Mouse (Mus musculus) T-helper 1 cell (primary cell): Measurements from ENCODE around the gene Jph4.

Experiments used
- in situ Hi-C: fragments of 300-600 bp; cut with MboI, MseI; formaldehyde crosslinking; loops from one replicate; pipeline ENCODE4 v1.15.1; 2025; ENCODE audit warnings: high pct_unique_total_duplicates

Jph4 gene

GRCm38 (mm10) chr14:55095671-55096070 is 21.1 kb downstream of the Jph4 start:
- in situ Hi-C loops, result no loop called here

- in situ Hi-C loops, result no loop called here
Observed at GRCm38 (mm10) chr14:55095263-55095662, 21.5 kb downstream of the Jph4 start.

GRCm38 (mm10) chr14:55094704-55095231 is 22.0 kb downstream of the Jph4 start, which contains the start of gene Thtpa:
Thtpa (plus strand) TSS chr14:55094784.
- in situ Hi-C loops, result no loop called here

- in situ Hi-C loops, result no loop called here
Observed at GRCm38 (mm10) chr14:55093927-55094326, 22.8 kb downstream of the Jph4 start.

- in situ Hi-C loops, result no loop called here
Observed at GRCm38 (mm10) chr14:55092011-55092577, 24.6 kb downstream of the Jph4 start, which contains the start of gene Zfhx2. Zfhx2 (minus strand) TSS chr14:55092324.

GRCm38 (mm10) chr14:55091209-55091865 is 25.4 kb downstream of the Jph4 start:
- in situ Hi-C loops, result no loop called here

GRCm38 (mm10) chr14:55089199-55089947 is 27.4 kb downstream of the Jph4 start:
- in situ Hi-C loops, result loop anchor here (5.0 kb wide), 1 partner anchor 242 kb away; no protein-coding TSS in a partner anchor

GRCm38 (mm10) chr14:55086009-55086514 is 30.7 kb downstream of the Jph4 start:
- in situ Hi-C loops, result loop anchor here (5.0 kb wide), 1 partner anchor 239 kb away; no protein-coding TSS in a partner anchor

- in situ Hi-C loops, result loop anchor here (5.0 kb wide), 1 partner anchor 238 kb away; no protein-coding TSS in a partner anchor
Observed at GRCm38 (mm10) chr14:55085324-55086008, 31.3 kb downstream of the Jph4 start.

- in situ Hi-C loops, result no loop called here
Observed at GRCm38 (mm10) chr14:55083481-55083880, 33.3 kb downstream of the Jph4 start.

GRCm38 (mm10) chr14:55081105-55081504 is 35.6 kb downstream of the Jph4 start:
- in situ Hi-C loops, result no loop called here

- in situ Hi-C loops, result loop anchor here (5.0 kb wide), 1 partner anchor 52 kb away; no protein-coding TSS in a partner anchor
Observed at GRCm38 (mm10) chr14:55079214-55079970, 37.3 kb downstream of the Jph4 start.

GRCm38 (mm10) chr14:55078366-55078989 is 38.3 kb downstream of the Jph4 start:
- in situ Hi-C loops, result loop anchor here (5.0 kb wide), 1 partner anchor 51 kb away; no protein-coding TSS in a partner anchor

- in situ Hi-C loops, result loop anchor here (5.0 kb wide), 1 partner anchor 50 kb away; no protein-coding TSS in a partner anchor
Observed at GRCm38 (mm10) chr14:55077481-55078365, 39.0 kb downstream of the Jph4 start.

- in situ Hi-C loops, result loop anchor here (5.0 kb wide), 1 partner anchor 50 kb away; no protein-coding TSS in a partner anchor
Observed at GRCm38 (mm10) chr14:55076956-55077355, 39.8 kb downstream of the Jph4 start.

- in situ Hi-C loops, result loop anchor here (5.0 kb wide), 1 partner anchor 49 kb away; no protein-coding TSS in a partner anchor
Observed at GRCm38 (mm10) chr14:55076224-55076623, 40.5 kb downstream of the Jph4 start.

GRCm38 (mm10) chr14:55074416-55074815 is 42.3 kb downstream of the Jph4 start:
- in situ Hi-C loops, result no loop called here

- in situ Hi-C loops, result no loop called here
Observed at GRCm38 (mm10) chr14:55071756-55072155, 45.0 kb downstream of the Jph4 start.

- in situ Hi-C loops, result no loop called here
Observed at GRCm38 (mm10) chr14:55066042-55066441, 50.7 kb downstream of the Jph4 start.
